Mouse (Mus musculus) spleen, adult 12 weeks (tissue): ENCODE results near the gene Pdpk1.

ENCODE experiments used
- DNase-seq: peaks from one replicate; pipeline ENCODE4 v3.0.0; 2022; ENCODE audit warnings: low spot score

Pdpk1 gene

DNA sequence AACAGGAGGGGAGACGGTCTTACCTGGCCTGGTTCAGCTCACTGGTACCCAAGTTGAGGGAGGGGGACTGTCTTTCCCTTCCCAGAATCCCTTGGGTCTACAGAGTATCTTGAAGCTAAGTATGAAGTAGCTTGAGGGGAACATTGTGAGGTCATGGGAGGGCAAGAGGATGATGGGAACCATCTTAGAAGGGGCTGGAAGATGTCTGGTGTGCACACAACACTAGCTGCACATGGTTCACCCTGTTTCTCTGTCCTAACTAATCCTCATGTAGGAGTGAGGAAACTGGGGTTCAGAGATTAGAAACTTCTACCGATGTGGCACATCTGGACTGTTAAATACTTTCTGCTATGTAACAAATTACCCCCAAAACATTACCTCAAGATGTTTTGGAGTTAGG is at the start of gene Pdpk1:
TSS of gene Pdpk1 (minus strand) at position 101 of the 400 bp plus-strand sequence.
- no peak for DNase-seq

GRCm38 (mm10) chr17:24199741-24200140 is 49.0 kb upstream of the Pdpk1 start:
- no peak for DNase-seq

DNA sequence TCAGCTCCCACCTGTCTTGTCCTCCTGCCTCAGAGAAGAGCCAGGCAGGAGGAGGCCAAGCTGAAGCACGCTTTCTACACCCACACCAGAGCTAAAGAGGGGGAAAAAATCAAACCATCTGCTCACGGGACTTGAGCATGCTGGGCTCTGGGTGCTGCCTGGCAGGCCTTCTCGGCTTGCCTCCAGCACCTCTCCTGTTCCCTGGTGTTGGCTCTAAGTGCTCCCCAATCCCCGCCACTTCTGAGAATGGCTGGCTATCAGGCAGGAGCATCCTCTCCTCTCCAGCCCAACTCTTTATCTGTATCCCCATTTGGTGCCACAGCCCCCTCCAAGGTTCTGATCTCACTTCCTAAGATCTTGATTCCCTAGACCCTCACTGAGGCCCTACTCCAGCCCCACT is 48.5 kb upstream of the Pdpk1 start:
- no peak for DNase-seq

DNA sequence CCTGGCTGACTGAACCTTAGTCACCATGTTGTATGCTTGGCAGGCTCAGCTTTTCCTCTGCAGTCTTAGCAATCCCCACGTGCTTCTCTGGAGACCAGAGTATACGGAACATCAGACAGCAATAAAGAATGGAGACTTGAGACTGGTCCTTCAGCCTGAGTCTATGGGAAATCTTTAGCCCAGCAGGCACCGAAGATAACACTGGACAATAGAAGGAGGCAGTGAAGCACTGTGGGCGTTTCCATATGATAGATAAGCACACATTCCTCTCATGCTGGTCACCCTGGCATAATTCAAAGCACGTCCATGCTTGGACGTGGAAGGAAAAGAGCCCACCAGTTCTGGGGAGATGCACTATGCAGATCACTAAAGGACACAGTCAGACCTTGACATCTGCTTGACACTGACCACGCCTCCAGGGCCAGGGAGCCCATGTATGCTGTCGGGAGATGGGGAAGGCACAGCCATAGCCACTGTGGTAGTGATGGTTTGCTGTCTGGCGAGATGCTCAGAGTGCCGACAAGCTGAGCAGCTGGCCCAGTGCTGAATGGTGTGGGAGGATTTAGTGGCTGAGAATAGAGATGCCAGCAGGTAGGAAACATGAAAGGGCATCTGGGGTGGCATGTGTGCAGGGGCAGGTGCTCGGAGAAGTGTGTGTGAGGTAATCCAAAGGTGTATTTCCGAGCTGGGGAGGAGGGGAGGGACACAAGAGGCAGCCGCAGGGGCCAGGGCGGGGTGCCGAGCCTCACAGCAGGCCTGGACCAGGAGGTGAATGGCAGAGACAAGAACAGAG is 46.5 kb upstream of the Pdpk1 start:
- DNase-seq = no peak

- no peak for DNase-seq
Observed at GRCm38 (mm10) chr17:24195349-24195748, 44.6 kb upstream of the Pdpk1 start.

GRCm38 (mm10) chr17:24193769-24194168 is 43.0 kb upstream of the Pdpk1 start:
- DNase-seq = no peak

DNA sequence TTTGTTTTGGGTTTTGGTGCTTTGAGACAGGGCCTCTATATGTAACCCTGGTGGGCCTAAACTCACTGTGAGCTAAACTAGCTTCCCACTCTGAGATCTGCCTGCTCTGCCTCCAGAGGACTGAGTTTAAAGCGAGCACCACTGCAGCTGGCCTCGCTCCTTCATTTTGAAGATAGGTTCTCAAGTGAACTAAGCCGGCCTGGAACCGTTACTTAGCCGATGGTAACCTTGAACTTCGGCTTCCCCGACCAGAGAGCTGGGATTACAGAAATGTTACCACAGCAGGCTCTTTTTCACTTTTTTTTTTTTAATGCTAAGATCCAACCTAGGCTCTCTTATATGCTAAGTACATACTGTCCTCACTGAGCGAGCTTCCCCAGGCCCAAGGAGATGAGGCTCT is 42.5 kb upstream of the Pdpk1 start:
- no peak for DNase-seq

GRCm38 (mm10) chr17:24192848-24193247 is 42.1 kb upstream of the Pdpk1 start:
- DNase-seq = no peak

DNA sequence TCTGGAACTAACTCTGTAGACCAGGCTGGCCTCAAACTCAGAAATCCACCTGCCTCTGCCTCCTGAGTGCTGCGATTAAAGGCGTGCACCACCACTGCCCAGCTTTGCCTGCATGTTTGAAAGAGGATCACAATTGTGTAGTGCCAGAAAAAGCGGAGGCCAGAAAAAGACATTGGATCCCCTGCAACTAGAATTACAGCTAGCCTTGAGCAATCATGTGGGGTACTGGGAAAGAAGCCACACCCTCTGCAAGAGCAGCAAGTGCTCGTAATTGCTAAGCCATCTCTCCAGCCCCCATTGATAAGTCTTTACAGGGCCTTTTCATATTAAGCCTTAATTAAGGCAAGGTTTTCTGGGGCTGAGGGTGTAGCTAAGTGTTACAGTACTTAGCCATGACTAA is 40.8 kb upstream of the Pdpk1 start:
- DNase-seq = no peak

- no peak for DNase-seq
Observed at GRCm38 (mm10) chr17:24190934-24191333, 40.2 kb upstream of the Pdpk1 start.

DNA sequence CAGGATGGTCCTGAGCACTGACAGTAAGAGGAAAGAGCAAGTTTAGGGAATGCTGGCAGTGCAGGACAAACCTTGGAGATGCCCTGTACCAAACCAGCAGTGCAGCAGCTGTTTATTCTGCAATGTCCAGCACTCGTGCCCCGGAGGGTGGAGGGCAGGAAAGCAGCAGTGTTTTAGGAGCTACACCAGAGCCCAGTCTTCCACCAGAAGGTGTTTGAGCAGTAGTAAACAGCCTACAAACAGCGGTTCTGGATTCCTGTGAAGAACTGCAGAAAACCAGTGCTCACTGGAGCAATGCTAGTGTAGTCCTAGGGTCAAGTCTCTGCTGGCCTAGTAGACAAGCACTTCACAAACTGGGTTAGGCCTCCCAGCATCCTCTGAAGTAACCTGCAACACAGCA is 23.5 kb upstream of the Pdpk1 start:
- DNase-seq = no peak

DNA sequence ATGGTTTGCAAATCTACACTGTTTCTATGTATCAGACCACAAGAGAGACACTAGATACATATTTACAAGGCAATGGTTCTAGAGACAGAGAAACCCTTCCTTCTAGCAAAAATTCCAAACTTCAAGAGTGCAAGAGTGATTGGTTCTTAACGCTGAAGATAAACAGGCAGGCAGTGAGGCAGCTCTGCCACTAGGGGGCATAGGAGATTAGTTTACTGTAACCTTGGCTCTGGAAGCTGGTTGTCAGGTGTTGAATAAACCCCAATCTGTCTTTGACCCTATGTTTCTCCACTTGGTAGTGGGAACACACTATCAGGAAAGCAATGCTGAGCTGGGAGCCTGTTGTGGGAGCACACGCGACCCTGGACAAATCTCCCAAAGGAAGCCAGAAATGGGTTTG is 22.7 kb upstream of the Pdpk1 start:
- peak; percentile 56 for DNase-seq

DNA sequence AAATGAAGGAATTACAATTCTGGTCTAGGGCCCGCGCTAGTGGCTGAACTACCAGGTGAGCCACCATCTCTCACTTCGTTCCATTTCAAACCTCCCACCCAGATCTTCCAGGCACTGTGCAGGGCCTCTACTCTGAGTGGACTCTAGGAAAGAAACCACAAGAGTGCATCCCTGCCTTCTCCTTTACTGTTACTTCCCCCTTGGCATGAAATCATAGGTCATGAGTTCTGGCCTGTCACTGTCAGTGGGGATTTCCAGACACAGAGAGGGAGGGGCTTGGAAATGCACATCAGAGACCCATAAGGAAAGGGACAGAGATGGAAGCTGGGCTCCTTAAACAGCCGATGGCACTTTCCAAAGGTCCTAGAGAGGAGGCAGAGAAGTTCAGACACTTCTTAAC is 21.0 kb upstream of the Pdpk1 start:
- no peak for DNase-seq

DNA sequence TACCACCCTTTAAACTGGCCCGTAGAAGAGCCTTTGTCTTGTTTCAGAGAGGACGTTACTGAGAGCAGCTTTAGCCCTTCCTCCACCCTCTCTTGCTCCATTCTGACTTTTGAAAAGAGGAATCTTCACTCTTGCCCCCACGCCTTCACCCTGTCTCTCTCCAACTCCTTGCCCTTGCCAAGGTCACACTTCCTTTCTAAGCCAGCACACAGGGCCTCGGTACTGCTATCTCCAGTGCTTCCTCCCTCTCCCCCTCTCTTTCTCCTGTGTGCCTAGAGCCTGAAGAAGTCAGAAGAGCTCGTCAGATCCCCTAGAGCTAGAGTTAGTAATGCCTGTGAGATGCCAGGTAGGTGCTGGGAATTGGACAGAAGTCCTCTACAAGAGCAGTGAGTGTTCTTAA is 20.0 kb upstream of the Pdpk1 start:
- DNase-seq = no peak

DNA sequence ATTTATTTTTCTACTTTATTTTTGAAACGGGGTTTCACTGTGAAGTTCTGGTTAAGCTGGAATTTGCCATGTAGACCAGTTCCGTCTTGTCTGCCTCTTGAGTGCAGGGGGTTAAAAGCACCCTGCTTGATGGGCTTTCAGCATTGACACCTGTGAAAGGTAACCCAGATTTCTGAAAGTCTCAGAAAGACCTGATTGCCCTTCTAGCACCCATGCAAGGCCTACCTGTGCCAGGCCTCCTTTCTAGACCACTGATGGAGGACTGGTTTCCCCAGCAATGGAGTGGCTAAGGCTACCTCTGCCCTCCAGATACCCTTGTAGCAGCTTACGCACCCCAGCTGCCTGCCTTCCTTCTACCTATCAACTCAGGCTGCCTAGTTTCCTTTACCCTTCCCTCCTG is 19.4 kb upstream of the Pdpk1 start:
- no peak for DNase-seq

DNA sequence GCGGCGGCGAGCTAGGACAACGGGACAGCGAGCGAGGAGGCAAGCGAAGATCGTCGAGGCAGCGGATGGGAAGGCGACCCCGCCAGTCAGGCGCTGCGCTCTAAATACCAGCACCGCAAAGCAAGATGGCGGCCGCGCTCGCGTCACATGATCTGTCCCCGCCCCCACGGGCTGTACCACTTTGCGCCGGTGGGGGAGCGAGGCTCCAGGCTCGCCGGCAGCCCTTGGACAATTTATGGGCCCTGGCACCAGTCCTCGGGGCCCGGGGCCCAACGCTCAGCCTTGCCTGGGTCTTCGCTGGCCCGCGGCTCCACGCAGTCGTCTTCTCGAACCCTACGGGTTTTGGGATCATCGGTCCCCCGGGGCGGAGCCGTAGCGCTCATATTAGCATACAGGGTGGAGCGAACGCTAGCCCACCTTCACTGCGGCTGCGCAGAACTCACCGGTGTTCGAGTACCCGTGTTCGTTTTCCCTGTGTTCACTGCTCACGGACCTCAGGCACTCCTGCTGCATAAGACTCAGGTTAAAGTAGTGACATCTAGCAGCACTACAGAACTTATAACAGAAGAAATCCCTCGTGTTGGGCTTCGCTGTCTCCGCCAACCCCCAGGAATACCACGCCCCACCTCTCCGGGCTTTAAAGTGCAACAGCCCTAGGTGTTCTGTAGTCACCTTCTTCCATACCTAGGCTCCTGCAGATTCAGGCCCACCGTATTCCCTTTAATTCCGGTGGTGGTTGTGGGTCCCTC is 18.8 kb upstream of the Pdpk1 start, which contains the start of gene Atp6v0c:
TSS of gene Atp6v0c (minus strand) at position 386 of the 749 bp plus-strand sequence.
- peak; percentile 95 for DNase-seq

GRCm38 (mm10) chr17:24168590-24169277 is 18.0 kb upstream of the Pdpk1 start:
- DNase-seq = peak; percentile 50

DNA sequence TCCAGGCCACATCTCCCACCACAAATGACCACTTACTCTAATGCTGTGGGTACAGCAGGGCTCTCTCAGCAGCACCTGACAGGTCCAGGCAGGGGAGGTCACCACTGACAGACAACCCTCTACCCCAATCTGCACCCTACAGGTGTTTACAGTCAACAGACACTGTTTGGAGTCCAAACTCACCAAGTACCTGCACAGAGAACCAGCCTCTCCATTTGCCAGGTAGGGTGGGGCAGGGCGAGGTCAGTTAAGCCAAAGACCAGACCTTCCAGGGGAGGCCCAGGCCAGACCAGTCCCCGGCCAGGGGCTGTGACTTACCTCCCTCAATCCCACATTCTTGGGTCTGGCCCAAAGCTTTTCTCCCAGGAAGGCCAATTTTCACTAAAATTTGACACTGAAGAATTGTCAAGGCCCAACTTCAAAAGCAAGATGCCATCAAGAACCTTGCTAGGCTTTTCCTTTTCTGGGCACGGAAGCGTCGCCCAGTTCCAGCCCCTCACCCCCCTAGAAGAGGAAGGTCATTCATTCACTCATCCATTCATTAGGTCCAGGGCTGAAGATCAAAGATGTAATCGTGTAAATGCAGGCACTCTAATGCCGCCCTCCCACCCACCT is 17.3 kb upstream of the Pdpk1 start:
- DNase-seq = no peak

- no peak for DNase-seq
Observed at GRCm38 (mm10) chr17:24167120-24167519, 16.4 kb upstream of the Pdpk1 start.

DNA sequence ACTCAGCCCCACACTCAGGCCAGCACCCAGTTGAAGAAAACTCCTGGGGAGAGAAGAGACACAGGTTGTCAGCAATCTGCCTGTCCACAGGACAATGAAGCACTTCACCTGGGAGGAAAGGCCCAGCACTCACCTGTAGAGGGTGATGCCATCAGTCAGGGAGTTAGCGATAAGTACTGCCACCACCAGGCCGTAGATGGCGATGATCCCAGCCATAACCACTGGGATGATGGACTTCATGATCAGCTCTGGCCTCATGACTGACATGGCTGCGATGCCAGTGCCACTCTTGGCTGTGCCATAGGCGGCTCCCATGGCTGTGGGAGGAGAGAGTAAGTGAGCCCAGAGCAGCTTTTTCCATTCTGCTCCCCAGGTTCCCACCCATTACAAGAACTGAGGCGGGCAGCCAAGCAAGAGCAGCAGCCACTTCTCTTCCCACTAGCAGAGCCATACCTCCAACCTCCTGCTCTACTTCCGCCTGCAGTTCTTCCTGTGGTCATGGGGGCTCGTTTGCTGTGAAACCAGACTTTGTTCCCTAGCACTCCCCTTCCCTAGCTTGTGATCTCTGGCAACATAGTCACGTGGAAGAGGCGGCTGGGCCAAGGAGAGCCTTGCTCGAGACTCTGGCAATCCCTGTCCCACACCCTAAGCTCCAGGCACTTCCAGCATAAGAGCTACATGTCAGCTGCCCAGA is 14.0 kb upstream of the Pdpk1 start:
- no peak for DNase-seq

GRCm38 (mm10) chr17:24163176-24163962 is 12.6 kb upstream of the Pdpk1 start, which contains the start of gene Amdhd2:
Amdhd2 (minus strand) TSS chr17:24163766.
- peak; percentile 83 for DNase-seq
